8 mouse cellular contexts compared by ENCODE assay signal in genomic region chr2:32961192-32961995, GRCm38 (mm10). TPM values are rescaled to one million over a fixed set of nuclear protein-coding genes. Genes with fewer than 3 reads are reported as not detected.
DNase-seq lines count a peak whose midpoint lies in the region; ATAC-seq and TF ChIP-seq lines count a peak whose summit lies in the region.

Gene Rpl12, plus strand, starts transcription at chr2:32961559.
Gene Lrsam1, minus strand, starts transcription at chr2:32961614.

- peaks cover 12% of the 10 kb centered on the region; the same call in 1 of the 2 replicates for H3K36me3 ChIP-seq in hindbrain, embryonic 16.5 days (ENCODE audit: control insufficient read depth, insufficient read depth, low read length)

- H3K4me3 ChIP-seq in hindbrain, embryonic 16.5 days (ENCODE audit: low read length): peak within 1 kb of the TSS; percentile 76
- H3K4me3 ChIP-seq in left cerebral cortex, adult 2 months: peak within 1 kb of the TSS; percentile 73

- no peaks in the 10 kb centered on the region for H3K27me3 ChIP-seq in hindbrain, embryonic 16.5 days (replicated peaks; ENCODE audit: control insufficient read depth, insufficient read depth, low read length)

- no peak for TF ChIP-seq CTCF in left cerebral cortex, adult 2 months (IDR thresholded peaks at IDR 0.05)

- DNase-seq in T-cell, adult 2 months (ENCODE audit: low spot score): peak; percentile 94
- DNase-seq in cerebellum, postnatal 36 days: peak; percentile 90 to 93
- peak; percentile 95 for DNase-seq in gastrocnemius, adult 18-20 months (ENCODE audit: low spot score)
- peak; percentile 90 to 93 for DNase-seq in left cerebral cortex, adult 2 months (ENCODE audit: extremely low spot score in 1 of 2, low spot score in 2 of 2)
- DNase-seq in right cerebral cortex, adult 2 months (ENCODE audit: low spot score in 2 of 2): peak; percentile 94
- peak; percentile 96 for DNase-seq in urinary bladder, postnatal 14 days (ENCODE audit: low spot score)

- peaks cover 19% of the 10 kb centered on the region for H3K4me1 ChIP-seq in hindbrain, embryonic 16.5 days (ENCODE audit: control insufficient read depth, insufficient read depth, low read depth, low read length)

- peak within 1 kb of the TSS; percentile 88 for H3K9ac ChIP-seq in hindbrain, embryonic 16.5 days (ENCODE audit: low read depth, low read length)

- 3% methylated on average over 54 of the region's 55 CpGs for WGBS in hindbrain, embryonic 16.5 days

- H3K27ac ChIP-seq in hindbrain, embryonic 16.5 days (ENCODE audit: low read depth, low read length): peak within 1 kb of the TSS; percentile 75
- peak within 1 kb of the TSS; percentile 92 for H3K27ac ChIP-seq in left cerebral cortex, adult 2 months

- ATAC-seq in hindbrain, embryonic 16.5 days: peak; percentile 95
- ATAC-seq in megakaryocyte, adult 5-6 weeks (ENCODE audit: poor library complexity, severe bottlenecking): peak; percentile 90

- peak within 1 kb of the TSS; percentile 78 for H3K4me2 ChIP-seq in hindbrain, embryonic 16.5 days (ENCODE audit: low read length)

- H3K9me3 ChIP-seq in hindbrain, embryonic 16.5 days (ENCODE audit: control insufficient read depth, low read length): no peaks in the 10 kb centered on the region

- intact Hi-C loops in left cerebral cortex, adult 2 months (cut with DNase I): no loop called here

RNA-seq across cellular contexts. Expression of gene Rpl12, which starts in this region (rescaled TPM):
- total RNA-seq in gastrocnemius, adult 18-20 months (2021): 10 to 100 TPM; 78.4 to 90.0 TPM
- polyA plus RNA-seq in hindbrain, embryonic 16.5 days (2015; fragmentation: Nextera tagmentation; extraction: Ambion mirVana): 78.7 and 85.4 TPM in 2 replicates
- total RNA-seq in left cerebral cortex, adult 2 months (2021): 100 to 1,000 TPM; 110 to 129 TPM
- total RNA-seq in megakaryocyte, adult 5-6 weeks (2015): 1,104 and 1,138 TPM in 2 replicates
- 1,103 and 1,144 TPM in 2 replicates for total RNA-seq in megakaryocyte, adult 5-6 weeks (2017)

RNA-seq across cellular contexts. Expression of gene Lrsam1, which starts in this region (rescaled TPM):
- total RNA-seq in gastrocnemius, adult 18-20 months (2021): 10 to 100 TPM; 11.5 to 13.5 TPM
- polyA plus RNA-seq in hindbrain, embryonic 16.5 days (2015; fragmentation: Nextera tagmentation; extraction: Ambion mirVana): 24.5 and 28.3 TPM in 2 replicates
- 10 to 100 TPM; 37.6 to 38.2 TPM for total RNA-seq in left cerebral cortex, adult 2 months (2021)
- 3.2 and 5.5 TPM in 2 replicates for total RNA-seq in megakaryocyte, adult 5-6 weeks (2015)
- total RNA-seq in megakaryocyte, adult 5-6 weeks (2017): 7.2 and 10.6 TPM in 2 replicates

Comparison
In these comparisons a context has a peak if more than half of its experiments do, and no peak if none do; other contexts are left out.
1. Peak in every context shown above with its lines: DNase-seq, ATAC-seq, H3K4me3 ChIP-seq and H3K27ac ChIP-seq.
2. RNA of gene Rpl12 (total RNA-seq): 1,103 to 1,144 TPM in megakaryocyte, adult 5-6 weeks; 110 to 129 TPM in left cerebral cortex, adult 2 months and 78.4 to 90.0 TPM in gastrocnemius, adult 18-20 months; every median in the first group is over 4 times any median in the second.